Mouse (Mus musculus): Measurements from ENCODE around the gene Dock9. TPM values are rescaled to one million over a fixed set of nuclear protein-coding genes. Genes with fewer than 3 reads are reported as not detected.

The Dock9 gene
- total RNA-seq, 2 experiments from 2014 or later: 13.4 to 14.2 TPM

DNA sequence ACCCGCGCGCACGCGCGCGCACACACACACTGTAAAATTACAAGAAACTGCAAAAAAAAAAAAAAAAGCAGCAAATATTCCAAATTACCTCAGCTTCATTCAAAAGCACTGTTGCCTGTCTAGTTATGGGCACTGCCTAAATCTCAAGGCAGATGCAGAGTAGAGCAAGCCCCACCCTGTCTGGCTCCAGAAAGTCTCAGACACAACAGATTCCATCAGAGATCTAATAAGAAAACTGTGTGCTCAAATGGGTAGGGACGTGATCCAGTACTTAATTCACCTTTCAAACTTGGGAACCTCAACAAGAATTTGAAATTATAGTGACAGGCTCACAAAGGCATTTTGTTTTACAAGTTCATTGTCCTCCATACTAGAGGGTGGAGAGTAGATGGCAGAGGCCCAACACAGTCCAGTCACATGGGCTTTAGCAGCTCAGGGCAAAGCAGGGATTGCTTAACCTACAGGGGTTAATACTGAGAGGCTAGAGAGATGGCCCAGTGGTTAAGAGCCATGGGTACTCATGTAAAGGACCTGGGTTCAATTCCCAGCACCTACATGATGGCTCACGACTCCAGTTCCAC is 131.9 kb downstream of the Dock9 start:
- no peak for DNase-seq (ENCODE audit: low spot score)

DNA sequence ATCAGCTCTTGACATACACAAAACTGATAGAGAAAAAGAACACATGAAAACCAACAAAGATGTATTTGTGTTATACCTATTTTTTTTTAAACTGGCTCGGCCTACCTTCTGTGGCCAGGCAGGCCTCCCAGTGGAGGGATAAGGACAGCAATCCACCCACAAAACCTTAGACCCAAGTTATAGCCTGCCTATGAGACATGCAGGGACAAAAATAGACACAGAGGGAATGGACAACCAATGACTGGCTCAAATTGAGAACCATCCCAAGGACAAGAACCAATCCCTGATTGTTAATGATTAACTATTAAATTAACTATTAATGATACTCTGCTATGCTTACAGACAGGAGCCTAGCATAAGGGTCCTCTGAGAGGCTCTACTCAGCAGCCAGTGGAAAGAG is 133.7 kb downstream of the Dock9 start:
- DNase-seq (ENCODE audit: low spot score): no peak

GRCm38 (mm10) chr14:121660918-121661317 is 136.7 kb downstream of the Dock9 start:
- no peak for DNase-seq (ENCODE audit: low spot score)

GRCm38 (mm10) chr14:121660167-121660894 is 137.3 kb downstream of the Dock9 start:
- DNase-seq (ENCODE audit: low spot score): no peak

DNA sequence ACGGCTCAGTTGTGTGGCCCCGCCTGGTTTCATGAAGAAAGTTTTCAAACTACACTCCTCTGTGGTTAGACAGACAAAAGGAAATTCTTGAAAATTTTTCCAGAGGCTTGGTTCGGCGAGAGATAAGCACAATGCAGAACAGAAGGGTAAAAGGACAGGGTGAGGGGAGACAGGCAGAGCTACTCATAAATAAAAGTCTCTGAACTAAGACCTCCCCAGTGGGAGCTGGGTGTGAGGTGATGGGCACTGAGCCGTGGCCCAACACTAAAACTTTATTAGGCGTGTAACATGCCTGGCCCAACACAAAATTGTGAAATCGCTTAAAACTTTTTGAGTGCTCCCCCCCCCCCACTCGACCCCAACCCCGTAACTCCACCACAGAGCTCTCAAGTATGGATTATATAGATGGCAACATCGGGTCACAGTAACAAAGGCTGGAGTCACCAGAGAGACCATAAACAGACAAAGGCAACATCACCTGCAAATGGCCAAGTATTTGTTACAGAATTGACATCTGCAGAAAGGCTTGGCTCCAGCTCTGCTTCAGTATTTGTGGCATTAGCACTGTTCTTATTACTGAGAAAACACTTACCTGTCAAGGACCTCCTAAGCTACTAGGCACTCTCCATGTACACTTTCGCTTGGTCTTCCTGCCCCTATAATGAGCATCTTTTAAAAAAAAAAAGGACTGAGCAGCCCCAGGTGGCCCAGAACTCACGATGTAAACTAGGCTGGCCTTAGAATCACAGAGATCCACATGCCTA is 138.4 kb downstream of the Dock9 start:
- DNase-seq (ENCODE audit: low spot score): no peak

GRCm38 (mm10) chr14:121658537-121658936 is 139.1 kb downstream of the Dock9 start:
- DNase-seq (ENCODE audit: low spot score): no peak

GRCm38 (mm10) chr14:121657633-121658032 is 140.0 kb downstream of the Dock9 start:
- peak; percentile 33 for DNase-seq (ENCODE audit: low spot score)

DNA sequence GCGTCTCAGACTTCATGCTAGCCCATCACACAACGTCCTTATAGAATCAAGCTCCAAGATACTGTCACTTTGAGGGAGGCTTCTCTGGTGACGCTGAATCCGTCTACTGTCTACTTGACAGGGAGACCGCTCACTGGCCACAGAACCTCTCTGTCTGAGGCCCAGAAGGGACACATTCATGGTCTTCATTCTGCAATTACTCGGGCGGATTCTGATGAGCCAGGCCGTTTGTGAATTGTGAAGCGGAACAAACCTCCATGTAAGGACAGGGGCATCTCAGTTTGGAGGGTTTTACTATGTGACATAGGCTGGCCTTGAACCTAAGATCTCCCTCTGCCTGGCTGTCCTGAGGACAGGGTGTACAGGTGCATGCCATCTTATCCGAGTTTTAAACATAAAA is 140.7 kb downstream of the Dock9 start:
- no peak for DNase-seq (ENCODE audit: low spot score)

- DNase-seq (ENCODE audit: low spot score): peak; percentile 26
Measured at GRCm38 (mm10) chr14:121654977-121655376, 142.7 kb downstream of the Dock9 start.

DNA sequence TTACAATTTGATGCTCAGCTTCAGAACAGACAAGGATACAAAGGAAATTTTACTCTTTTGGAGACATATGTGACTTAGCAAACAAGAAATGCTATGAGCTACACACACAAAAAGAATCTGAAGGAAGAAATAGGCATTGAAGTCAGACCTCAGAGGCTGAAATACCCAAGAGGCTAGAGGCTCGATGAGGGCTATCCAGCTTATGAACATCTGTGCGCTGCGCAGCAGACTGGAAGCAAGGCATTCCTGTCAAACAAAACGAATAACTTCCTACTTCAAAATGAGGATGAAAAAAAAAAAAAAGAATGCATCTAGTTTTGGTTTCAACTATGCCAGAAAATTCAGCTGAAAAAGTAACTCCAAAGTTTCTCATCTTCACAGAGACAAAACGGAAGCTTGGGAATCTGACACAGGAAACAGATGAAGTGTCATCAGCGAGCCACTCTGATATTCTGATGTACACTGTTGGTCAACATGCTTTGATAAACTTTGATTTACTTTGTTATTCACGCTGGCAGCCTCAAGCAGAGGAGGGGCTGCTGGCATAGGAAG is 143.1 kb downstream of the Dock9 start:
- DNase-seq (ENCODE audit: low spot score): no peak

DNA sequence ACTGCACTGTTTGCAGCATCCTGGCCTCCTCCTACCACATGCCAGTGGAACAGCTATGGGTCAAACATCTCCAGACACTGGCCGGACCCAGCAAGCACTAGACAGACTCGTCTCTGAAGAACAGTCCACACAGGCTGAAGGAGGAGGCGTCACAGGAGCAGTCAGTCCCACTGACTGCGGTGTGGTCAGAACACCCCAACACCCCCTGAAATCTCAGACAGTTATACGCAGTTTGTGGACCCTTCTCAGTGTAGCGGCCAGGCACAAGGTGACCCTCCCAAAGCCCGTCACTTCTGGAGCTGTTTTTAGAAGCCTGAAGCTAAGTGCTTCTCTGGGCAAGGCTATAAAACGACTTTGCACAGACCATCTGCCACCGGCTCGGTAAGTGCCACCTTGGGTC is 143.9 kb downstream of the Dock9 start:
- no peak for DNase-seq (ENCODE audit: low spot score)

DNA sequence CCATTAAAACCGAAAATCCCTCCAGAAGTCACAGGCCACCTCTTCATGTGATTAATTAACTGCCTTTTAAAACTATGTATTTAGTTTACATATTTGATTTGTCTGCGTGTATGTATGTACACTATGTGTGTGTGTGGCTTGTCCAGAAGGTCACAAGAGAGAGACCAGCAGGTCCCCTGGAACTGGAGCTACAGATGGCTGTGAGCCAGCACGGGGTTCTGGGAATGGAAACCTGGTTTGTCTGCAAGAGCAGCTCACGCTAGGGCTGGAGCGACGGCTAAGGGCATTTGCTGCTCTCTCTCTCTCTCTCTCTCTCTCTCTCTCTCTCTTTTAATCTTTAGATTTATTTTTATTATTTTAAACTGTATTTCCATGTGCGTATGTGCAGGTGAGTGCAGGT is 144.4 kb downstream of the Dock9 start:
- DNase-seq (ENCODE audit: low spot score): no peak

DNA sequence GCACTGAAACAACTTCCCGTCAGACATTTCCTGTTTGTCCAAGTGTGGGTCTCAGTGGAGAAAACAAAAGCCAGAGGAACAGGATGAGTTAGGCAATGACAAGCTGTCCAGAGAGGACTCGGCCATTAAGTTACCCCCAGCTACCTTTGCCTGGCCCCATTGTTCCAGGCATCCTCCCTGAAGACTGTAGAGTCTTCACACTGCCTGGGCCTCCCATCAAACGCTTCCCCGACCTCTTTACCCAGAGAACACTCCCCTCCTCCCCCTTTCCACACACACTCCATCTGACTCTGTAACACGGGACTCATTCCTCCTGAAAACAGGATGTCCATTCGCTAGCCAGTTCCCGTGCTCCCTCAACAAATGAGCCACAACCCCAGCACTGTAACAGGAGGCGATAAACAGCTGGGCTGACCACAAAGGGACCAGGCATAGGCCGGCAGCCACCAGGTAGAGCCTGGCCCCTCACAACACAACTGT is 149.0 kb downstream of the Dock9 start:
- DNase-seq (ENCODE audit: low spot score): peak; percentile 29

DNA sequence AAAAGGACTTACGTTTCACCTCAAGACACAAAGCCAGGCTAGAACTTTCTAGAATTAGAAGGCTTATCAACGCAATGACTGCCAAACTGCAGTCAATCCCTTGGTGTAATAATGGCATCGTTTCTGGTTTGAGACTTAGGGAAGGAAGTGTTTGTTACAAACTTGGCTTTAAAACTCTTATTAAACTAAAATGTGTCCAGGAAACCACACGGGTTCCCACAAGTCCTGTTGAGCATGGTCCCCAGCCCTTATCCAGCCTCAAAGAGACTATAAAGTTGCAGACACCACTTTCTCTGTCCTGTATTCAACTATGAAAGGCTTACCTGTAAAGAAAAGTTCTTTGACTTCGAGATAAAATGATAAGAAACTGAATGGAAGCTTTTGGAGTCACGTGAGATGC is 149.9 kb downstream of the Dock9 start:
- no peak for DNase-seq (ENCODE audit: low spot score)

GRCm38 (mm10) chr14:121646617-121647016 is 151.0 kb downstream of the Dock9 start:
- DNase-seq (ENCODE audit: low spot score): peak; percentile 43

DNA sequence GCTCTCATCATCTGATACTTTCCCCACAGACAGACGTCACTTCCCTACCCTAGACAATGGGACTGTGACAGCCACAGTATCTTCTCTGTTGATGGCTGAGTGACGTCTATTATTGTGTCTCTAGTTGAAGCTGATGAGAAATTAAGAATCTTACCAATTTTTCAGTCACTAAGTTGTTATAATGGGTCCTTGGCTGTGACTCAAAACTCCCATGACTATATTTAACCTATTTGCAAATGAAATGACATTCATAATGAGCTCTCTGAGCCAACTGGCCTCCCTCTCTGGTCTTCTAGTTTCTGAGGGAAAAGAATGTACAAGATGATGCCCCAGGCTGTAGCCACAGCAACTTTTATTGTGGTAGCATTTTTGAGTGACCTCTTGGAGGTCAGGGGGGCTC is 153.3 kb downstream of the Dock9 start:
- DNase-seq (ENCODE audit: low spot score): no peak

- no peak for DNase-seq (ENCODE audit: low spot score)
Measured at GRCm38 (mm10) chr14:121641271-121641670, 156.4 kb downstream of the Dock9 start.

GRCm38 (mm10) chr14:121636935-121637510 is 160.6 kb downstream of the Dock9 start:
- DNase-seq (ENCODE audit: low spot score): peak; percentile 25

GRCm38 (mm10) chr14:121634736-121635430 is 162.8 kb downstream of the Dock9 start:
- DNase-seq (ENCODE audit: low spot score): peak; percentile 34

DNA sequence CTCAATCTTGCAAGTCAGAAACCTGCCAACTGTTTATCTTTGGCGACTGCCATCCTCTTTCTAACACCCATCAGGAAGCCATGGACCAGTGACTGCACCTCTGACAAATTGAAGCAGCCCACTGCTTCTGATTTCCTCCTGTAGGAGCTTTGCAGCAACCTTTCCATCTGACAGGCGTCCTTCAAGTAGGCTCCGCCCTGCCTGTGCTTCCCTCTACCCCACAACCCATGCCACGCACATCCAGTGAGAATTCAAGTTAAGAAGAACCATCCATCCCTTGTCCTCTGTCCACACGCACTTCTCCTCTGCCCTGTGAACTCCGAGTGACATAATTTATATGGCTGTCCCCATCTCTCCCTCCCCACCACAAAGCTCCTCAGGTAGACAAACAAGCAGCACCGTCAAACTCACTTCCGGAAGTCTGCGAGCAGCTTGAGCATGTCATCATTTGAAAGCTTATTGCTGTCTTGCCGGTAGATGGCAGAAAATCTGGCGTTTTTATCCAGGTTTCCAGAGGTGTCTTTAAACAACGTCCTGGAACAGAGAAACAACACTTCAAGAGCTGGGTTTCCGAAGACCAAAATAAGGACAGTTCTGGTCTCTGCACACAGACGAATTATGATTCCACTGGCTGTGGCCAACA is 163.4 kb downstream of the Dock9 start:
- DNase-seq (ENCODE audit: low spot score): no peak

DNA sequence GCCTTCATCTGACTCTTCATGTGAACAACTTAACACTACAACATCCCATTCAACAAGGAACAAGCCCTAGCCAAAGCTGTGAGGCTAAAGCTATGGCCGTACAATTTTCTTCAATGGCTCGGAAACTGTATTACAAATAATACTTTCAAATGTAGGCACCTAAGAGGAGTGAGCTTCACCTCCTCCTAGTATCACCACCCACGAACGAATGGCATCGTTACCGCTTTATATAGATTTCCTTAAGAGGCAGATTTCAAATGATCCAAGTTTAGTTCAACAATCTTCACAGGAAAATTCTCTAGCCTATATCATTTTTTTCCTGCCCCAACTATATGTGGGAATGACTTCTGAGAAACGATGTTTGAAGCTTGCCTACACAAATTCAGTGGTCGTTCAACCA is 165.7 kb downstream of the Dock9 start:
- no peak for DNase-seq (ENCODE audit: low spot score)

Data from gastrocnemius, adult 18-20 months (tissue).